Mouse (Mus musculus): ENCODE data around the gene Ufd1. TPM values are rescaled to one million over a fixed set of nuclear protein-coding genes. Genes with fewer than 3 reads are reported as not detected.
"Not testable (repeated sequence)": the region's sequence is repeated elsewhere in the genome, so short reads cannot be mapped to it uniquely, and the experiment has no call there.

The Ufd1 gene
- total and polyA plus RNA-seq, 2 experiments from 2014 or later, result 53.3 to 114 TPM

- H3K4me2 ChIP-seq (ENCODE audit: low read depth, low read length), result no peak overlapping the region
- H3K27ac ChIP-seq, result no peak overlapping the region
- H3K4me1 ChIP-seq (ENCODE audit: insufficient read depth, low read length), result no peaks in the 10 kb centered on the region
- H3K4me3 ChIP-seq (ENCODE audit: low read length), result no peak overlapping the region
- ATAC-seq (peak; percentile 84), DNase-seq (ENCODE audit: low spot score) (peak; percentile 75)
- H3K9ac ChIP-seq (replicated peaks; ENCODE audit: low read length), result no peak overlapping the region
- peak; percentile 77 for TF ChIP-seq CTCF (IDR thresholded peaks at IDR 0.05; ENCODE audit: low read depth)
- H3K36me3 ChIP-seq (ENCODE audit: insufficient read depth, low read length), result no peaks in the 10 kb centered on the region
- no peaks in the 10 kb centered on the region for H3K9me3 ChIP-seq (ENCODE audit: low read length)
- no peaks in the 10 kb centered on the region for H3K27me3 ChIP-seq (ENCODE audit: insufficient read depth, low read length)
Observed at GRCm38 (mm10) chr16:18858551-18858950, 47.0 kb downstream of the Ufd1 start.

- Histone ChIP-seq H3K36me3 (ENCODE audit: insufficient read depth, low read length) (no peaks in the 10 kb centered on the region), H3K9ac (replicated peaks; ENCODE audit: low read length) (no peak overlapping the region), H3K27me3 (ENCODE audit: insufficient read depth, low read length) (no peaks in the 10 kb centered on the region), H3K4me3 (ENCODE audit: low read length) (no peak overlapping the region), H3K27ac (no peak overlapping the region), H3K9me3 (ENCODE audit: low read length) (no peaks in the 10 kb centered on the region), H3K4me2 (ENCODE audit: low read depth, low read length) (no peak overlapping the region), H3K4me1 (ENCODE audit: insufficient read depth, low read length) (no peaks in the 10 kb centered on the region)
- WGBS, result 56% methylated on average over 1 of the region's 1 CpGs
- DNase-seq (ENCODE audit: low spot score), result peak; percentile 17
- peak; percentile 38; the same call in 1 of the 2 replicates for ATAC-seq
- no peak for TF ChIP-seq CTCF (IDR thresholded peaks at IDR 0.05; ENCODE audit: low read depth)
Observed at GRCm38 (mm10) chr16:18860186-18860585, 48.6 kb downstream of the Ufd1 start.

- H3K36me3 ChIP-seq (ENCODE audit: insufficient read depth, low read length), result peaks cover 18% of the 10 kb centered on the region
- H3K27me3 ChIP-seq (ENCODE audit: insufficient read depth, low read length); H3K4me1 ChIP-seq (ENCODE audit: insufficient read depth, low read length); DNase-seq (ENCODE audit: low spot score); ATAC-seq; H3K4me2 ChIP-seq (ENCODE audit: low read depth, low read length); H3K9ac ChIP-seq (replicated peaks; ENCODE audit: low read length); H3K9me3 ChIP-seq (ENCODE audit: low read length); H3K4me3 ChIP-seq (ENCODE audit: low read length); H3K27ac ChIP-seq: not testable (repeated sequence)
- 97% methylated on average over 1 of the region's 1 CpGs for WGBS
Observed at GRCm38 (mm10) chr16:18870495-18870894, 58.9 kb downstream of the Ufd1 start.

GRCm38 (mm10) chr16:18876091-18876441 is 64.5 kb downstream of the Ufd1 start:
- Histone ChIP-seq H3K27me3 (ENCODE audit: insufficient read depth, low read length) (no peaks in the 10 kb centered on the region), H3K36me3 (ENCODE audit: insufficient read depth, low read length) (peaks cover 18% of the 10 kb centered on the region), H3K27ac (peak overlapping the region; percentile 98), H3K4me2 (ENCODE audit: low read depth, low read length) (peak overlapping the region; percentile 80), H3K9me3 (ENCODE audit: low read length) (no peaks in the 10 kb centered on the region), H3K9ac (replicated peaks; ENCODE audit: low read length) (peak overlapping the region; percentile 97), H3K4me3 (ENCODE audit: low read length) (peak overlapping the region; percentile 89), H3K4me1 (ENCODE audit: insufficient read depth, low read length) (peaks cover 7% of the 10 kb centered on the region)
- DNase-seq (ENCODE audit: low spot score), result no peak
- WGBS, result 2% methylated on average over 17 of the region's 17 CpGs
- no peak for TF ChIP-seq CTCF (IDR thresholded peaks at IDR 0.05; ENCODE audit: low read depth)
- no peak for ATAC-seq

- TF ChIP-seq CTCF (IDR thresholded peaks at IDR 0.05; ENCODE audit: low read depth), result peak; percentile 33; the same call in 1 of the 2 replicates
- Histone ChIP-seq H3K4me3 (ENCODE audit: low read length) (peak within 1 kb of the TSS; percentile 89), H3K27ac (peak within 1 kb of the TSS; percentile 98), H3K9me3 (ENCODE audit: low read length) (no peaks in the 10 kb centered on the region), H3K27me3 (ENCODE audit: insufficient read depth, low read length) (no peaks in the 10 kb centered on the region), H3K9ac (replicated peaks; ENCODE audit: low read length) (peak within 1 kb of the TSS; percentile 97), H3K4me1 (ENCODE audit: insufficient read depth, low read length) (peaks cover 7% of the 10 kb centered on the region), H3K4me2 (ENCODE audit: low read depth, low read length) (peak within 1 kb of the TSS; percentile 80), H3K36me3 (ENCODE audit: insufficient read depth, low read length) (peaks cover 12% of the 10 kb centered on the region)
- WGBS, result under 1% methylated on average over 93 of the region's 93 CpGs
- peak; percentile 94 for ATAC-seq
- peak; percentile 93 for DNase-seq (ENCODE audit: low spot score)
Observed at GRCm38 (mm10) chr16:18876442-18877308, 65.1 kb downstream of the Ufd1 start, which contains the start of the genes Mrpl40 and Hira. TSS of gene Mrpl40 (minus strand) at chr16:18876862. TSS of gene Hira (plus strand) at chr16:18877037.

GRCm38 (mm10) chr16:18877386-18878090 is 66.0 kb downstream of the Ufd1 start:
- H3K4me2 ChIP-seq (ENCODE audit: low read depth, low read length), result peak overlapping the region; percentile 80
- H3K9me3 ChIP-seq (ENCODE audit: low read length), result no peaks in the 10 kb centered on the region
- H3K9ac ChIP-seq (replicated peaks; ENCODE audit: low read length), result peak overlapping the region; percentile 97
- peaks cover 3% of the 10 kb centered on the region; the same call in 1 of the 2 replicates for H3K36me3 ChIP-seq (ENCODE audit: insufficient read depth, low read length)
- peak overlapping the region; percentile 98 for H3K27ac ChIP-seq
- peaks cover 7% of the 10 kb centered on the region for H3K4me1 ChIP-seq (ENCODE audit: insufficient read depth, low read length)
- peak overlapping the region; percentile 89 for H3K4me3 ChIP-seq (ENCODE audit: low read length)
- H3K27me3 ChIP-seq (ENCODE audit: insufficient read depth, low read length), result no peaks in the 10 kb centered on the region
- DNase-seq (ENCODE audit: low spot score) (peak; percentile 81), ATAC-seq (peak; percentile 50)
- WGBS, result 0% methylated on average over 41 of the region's 43 CpGs
- TF ChIP-seq CTCF (IDR thresholded peaks at IDR 0.05; ENCODE audit: low read depth), result peak; percentile 71

Data from hindbrain, postnatal 0 days (tissue).